ENCODE assay signal across 10 mouse cellular contexts in the genomic region with DNA sequence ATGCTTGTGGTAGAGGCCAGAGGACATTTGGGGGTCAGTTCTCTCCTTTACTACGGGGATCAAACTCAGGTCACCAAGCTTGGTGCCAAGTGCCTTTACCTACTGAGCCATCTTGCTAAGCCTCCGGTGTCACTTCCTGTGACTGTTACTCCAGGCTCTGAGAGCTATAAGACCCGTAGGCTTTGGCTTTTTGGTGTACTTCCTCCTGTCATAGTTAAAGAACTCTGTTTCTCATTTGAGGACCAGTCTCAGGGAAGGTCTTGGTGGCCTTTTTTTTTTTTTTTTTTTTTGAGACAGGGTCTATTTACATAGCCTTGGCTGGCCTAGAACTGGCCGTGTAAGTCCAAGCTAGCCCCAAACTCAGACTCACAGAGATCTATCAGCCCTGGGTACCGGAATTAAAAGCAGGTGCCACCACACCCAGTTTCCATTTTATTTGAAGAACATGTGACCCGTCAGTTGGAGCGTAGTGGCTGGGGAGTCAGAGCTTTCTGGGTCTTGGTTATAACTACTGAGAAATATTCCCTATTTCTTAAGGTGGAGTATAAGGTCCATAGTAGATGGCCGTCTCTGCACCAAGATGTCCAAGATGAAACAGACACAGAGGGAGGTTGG. TPM values are rescaled to one million over a fixed set of nuclear protein-coding genes. Genes with fewer than 3 reads are reported as not detected.
DNase-seq lines count a peak whose midpoint lies in the region; ATAC-seq and TF ChIP-seq lines count a peak whose summit lies in the region.
"Had no signal": no experiment of that assay in that cellular context is flagged by ENCODE, and none has a peak within 500 bp of the region (broad histone marks: within the 10 kb centered on the region; RNA-seq: fewer than 3 reads in every experiment).

No protein-coding gene starts in this region.

- H3K27me3 ChIP-seq in forebrain, embryonic 14.5 days (replicated peaks; ENCODE audit: control insufficient read depth, insufficient read depth, low read length), result no peaks in the 10 kb centered on the region
- no peaks in the 10 kb centered on the region for H3K27me3 ChIP-seq in forebrain, embryonic 10.5 days (ENCODE audit: poor library complexity, severe bottlenecking)
- H3K27me3 ChIP-seq in lung, postnatal 0 days (replicated peaks; ENCODE audit: insufficient read depth, low read length), result no peaks in the 10 kb centered on the region
- H3K27me3 ChIP-seq in hindbrain, embryonic 16.5 days (replicated peaks; ENCODE audit: control insufficient read depth, insufficient read depth, low read length), result no peaks in the 10 kb centered on the region

- peaks cover 7% of the 10 kb centered on the region for H3K4me1 ChIP-seq in forebrain, embryonic 14.5 days (ENCODE audit: control insufficient read depth, insufficient read depth, low read length)
- peaks cover 28% of the 10 kb centered on the region for H3K4me1 ChIP-seq in forebrain, embryonic 10.5 days
- peaks cover 15% of the 10 kb centered on the region; the same call in 1 of the 2 replicates for H3K4me1 ChIP-seq in lung, postnatal 0 days (ENCODE audit: insufficient read depth, low read depth, low read length)
- peaks cover 19% of the 10 kb centered on the region for H3K4me1 ChIP-seq in hindbrain, embryonic 16.5 days (ENCODE audit: control insufficient read depth, insufficient read depth, low read depth, low read length)
- H3K4me1 ChIP-seq in olfactory bulb, adult 2 months (ENCODE audit: control insufficient read depth, insufficient read depth, low read length), result peaks cover 26% of the 10 kb centered on the region

- no peak overlapping the region for H3K4me3 ChIP-seq in forebrain, embryonic 14.5 days (ENCODE audit: low read depth, low read length)
- no peak overlapping the region for H3K4me3 ChIP-seq in forebrain, embryonic 10.5 days
- H3K4me3 ChIP-seq in lung, postnatal 0 days (ENCODE audit: low read depth, low read length), result no peak overlapping the region
- no peak overlapping the region for H3K4me3 ChIP-seq in hindbrain, embryonic 16.5 days (ENCODE audit: low read length)
- no peak overlapping the region for H3K4me3 ChIP-seq in olfactory bulb, adult 2 months (ENCODE audit: insufficient read depth, low read depth, low read length)

- no peaks in the 10 kb centered on the region for H3K9me3 ChIP-seq in forebrain, embryonic 14.5 days (replicated peaks; ENCODE audit: control insufficient read depth, low read length)
- no peaks in the 10 kb centered on the region for H3K9me3 ChIP-seq in forebrain, embryonic 10.5 days
- no peaks in the 10 kb centered on the region for H3K9me3 ChIP-seq in lung, postnatal 0 days (ENCODE audit: low read length)
- no peaks in the 10 kb centered on the region for H3K9me3 ChIP-seq in hindbrain, embryonic 16.5 days (ENCODE audit: control insufficient read depth, low read length)
- H3K9me3 ChIP-seq: megakaryocyte, embryonic 14.5 days had no signal

- no peak for TF ChIP-seq CTCF in lung, postnatal 0 days (IDR thresholded peaks at IDR 0.05)
- no peak for TF ChIP-seq CTCF in olfactory bulb, adult 2 months (IDR thresholded peaks at IDR 0.05; ENCODE audit: insufficient read depth, low read depth, low read length)

- peak overlapping the region; percentile 90; the same call in 1 of the 2 replicates for H3K27ac ChIP-seq in forebrain, embryonic 14.5 days (ENCODE audit: low read depth, low read length)
- no peak overlapping the region for H3K27ac ChIP-seq in forebrain, embryonic 10.5 days
- peak overlapping the region; percentile 92 for H3K27ac ChIP-seq in lung, postnatal 0 days (ENCODE audit: low read length)
- peak overlapping the region; percentile 87 for H3K27ac ChIP-seq in hindbrain, embryonic 16.5 days (ENCODE audit: low read depth, low read length)
- H3K27ac ChIP-seq in olfactory bulb, adult 2 months (ENCODE audit: insufficient read depth, low read depth, low read length), result peak overlapping the region; percentile 95

- no peak for ATAC-seq in forebrain, embryonic 14.5 days
- ATAC-seq in lung, postnatal 0 days, result no peak
- no peak for ATAC-seq in hindbrain, embryonic 16.5 days
- ATAC-seq in megakaryocyte-erythroid progenitor cell, adult 5-6 weeks (replicated peaks; ENCODE audit: low FRiP score, low TSS enrichment, poor library complexity, severe bottlenecking), result no peak

- no peaks in the 10 kb centered on the region for H3K36me3 ChIP-seq in forebrain, embryonic 14.5 days (ENCODE audit: control insufficient read depth, insufficient read depth, low read length)
- no peaks in the 10 kb centered on the region for H3K36me3 ChIP-seq in forebrain, embryonic 10.5 days (replicated peaks)
- H3K36me3 ChIP-seq in lung, postnatal 0 days (ENCODE audit: insufficient read depth, low read length), result no peaks in the 10 kb centered on the region
- H3K36me3 ChIP-seq in hindbrain, embryonic 16.5 days (ENCODE audit: control insufficient read depth, insufficient read depth, low read length), result no peaks in the 10 kb centered on the region

- no peak for DNase-seq in forebrain, embryonic 14.5 days (ENCODE audit: low spot score)
- DNase-seq in forebrain, embryonic 10.5 days (ENCODE audit: extremely low spot score, low spot score), result no peak
- no peak for DNase-seq in lung, postnatal 0 days (ENCODE audit: low spot score)
- DNase-seq in lung, postnatal 36 days, result no peak
- no peak for DNase-seq in B cell, adult 2 months
- DNase-seq: spleen, adult 18-20 months had no signal

- 91% methylated on average over 8 of the region's 8 CpGs for WGBS in forebrain, embryonic 14.5 days
- WGBS in forebrain, embryonic 10.5 days, result 90% methylated on average over 8 of the region's 8 CpGs
- WGBS in lung, postnatal 0 days, result 76% methylated on average over 8 of the region's 8 CpGs
- WGBS in hindbrain, embryonic 16.5 days, result 91% methylated on average over 8 of the region's 8 CpGs
- whole genome bisulfite sequencing in olfactory bulb, adult 2 months, result 87% methylated on average over 8 of the region's 8 CpGs

- no peak overlapping the region for H3K9ac ChIP-seq in forebrain, embryonic 14.5 days (ENCODE audit: low read length)
- H3K9ac ChIP-seq in lung, postnatal 0 days (replicated peaks; ENCODE audit: low read depth), result no peak overlapping the region
- no peak overlapping the region for H3K9ac ChIP-seq in hindbrain, embryonic 16.5 days (ENCODE audit: low read depth, low read length)

- no peak for TF ChIP-seq EP300 in lung, postnatal 0 days (IDR thresholded peaks at IDR 0.05)

- no peak for TF ChIP-seq POLR2A in olfactory bulb, adult 2 months (IDR thresholded peaks at IDR 0.05; ENCODE audit: insufficient read depth, low read depth, low read length)

- no peak overlapping the region for H3K4me2 ChIP-seq in forebrain, embryonic 14.5 days (ENCODE audit: low read length)
- no peak overlapping the region for H3K4me2 ChIP-seq in lung, postnatal 0 days (replicated peaks; ENCODE audit: low read depth, low read length)
- H3K4me2 ChIP-seq in hindbrain, embryonic 16.5 days (ENCODE audit: low read length), result no peak overlapping the region

RNA-seq across cellular contexts. Expression of gene Asprv1, which starts 44.3 kb away (rescaled TPM):
- 0.59 and 1.0 TPM in 2 replicates for polyA plus RNA-seq in forebrain, embryonic 14.5 days (2014; fragmentation: Nextera tagmentation; extraction: Ambion mirVana)
- 0.16 and 0.32 TPM in 2 replicates for polyA plus RNA-seq in forebrain, embryonic 10.5 days (2016; fragmentation: Nextera tagmentation; extraction: Ambion mirVana)
- 4.4 and 4.6 TPM in 2 replicates for polyA plus RNA-seq in lung, postnatal 0 days (2015; fragmentation: Nextera tagmentation; extraction: Ambion mirVana)
- polyA plus RNA-seq in hindbrain, embryonic 16.5 days (2015; fragmentation: Nextera tagmentation; extraction: Ambion mirVana), result 0.62 and 0.70 TPM in 2 replicates
- not detected in 2 replicates for polyA plus RNA-seq in olfactory bulb, adult 2 months (2012; ENCODE audit: insufficient read depth, insufficient read length, low replicate concordance, missing spikeins)
- not detected in 2 replicates for total RNA-seq in megakaryocyte-erythroid progenitor cell, adult 5-6 weeks (2014; fragmentation: Nextera tagmentation)
- total RNA-seq in megakaryocyte-erythroid progenitor cell, adult 5-6 weeks (2017), result not detected in 2 replicates

RNA-seq across cellular contexts. Expression of gene Pcbp1, which starts 57.6 kb away (rescaled TPM):
- polyA plus RNA-seq in forebrain, embryonic 14.5 days (2014; fragmentation: Nextera tagmentation; extraction: Ambion mirVana), result 176 and 206 TPM in 2 replicates
- polyA plus RNA-seq in forebrain, embryonic 10.5 days (2016; fragmentation: Nextera tagmentation; extraction: Ambion mirVana), result 305 and 358 TPM in 2 replicates
- polyA plus RNA-seq in lung, postnatal 0 days (2015; fragmentation: Nextera tagmentation; extraction: Ambion mirVana), result 317 and 353 TPM in 2 replicates
- 123 and 163 TPM in 2 replicates for polyA plus RNA-seq in hindbrain, embryonic 16.5 days (2015; fragmentation: Nextera tagmentation; extraction: Ambion mirVana)
- polyA plus RNA-seq in olfactory bulb, adult 2 months (2012; ENCODE audit: insufficient read depth, insufficient read length, low replicate concordance, missing spikeins), result not detected in 2 replicates
- 289 and 315 TPM in 2 replicates for total RNA-seq in megakaryocyte-erythroid progenitor cell, adult 5-6 weeks (2014; fragmentation: Nextera tagmentation)
- total RNA-seq in megakaryocyte-erythroid progenitor cell, adult 5-6 weeks (2017), result 118 and 123 TPM in 2 replicates
